Mouse (Mus musculus): ENCODE data around the gene Card10. TPM values are rescaled to one million over a fixed set of nuclear protein-coding genes. Genes with fewer than 3 reads are reported as not detected.

The Card10 gene
- polyA plus RNA-seq, 1 experiment: 6.4 TPM

DNA sequence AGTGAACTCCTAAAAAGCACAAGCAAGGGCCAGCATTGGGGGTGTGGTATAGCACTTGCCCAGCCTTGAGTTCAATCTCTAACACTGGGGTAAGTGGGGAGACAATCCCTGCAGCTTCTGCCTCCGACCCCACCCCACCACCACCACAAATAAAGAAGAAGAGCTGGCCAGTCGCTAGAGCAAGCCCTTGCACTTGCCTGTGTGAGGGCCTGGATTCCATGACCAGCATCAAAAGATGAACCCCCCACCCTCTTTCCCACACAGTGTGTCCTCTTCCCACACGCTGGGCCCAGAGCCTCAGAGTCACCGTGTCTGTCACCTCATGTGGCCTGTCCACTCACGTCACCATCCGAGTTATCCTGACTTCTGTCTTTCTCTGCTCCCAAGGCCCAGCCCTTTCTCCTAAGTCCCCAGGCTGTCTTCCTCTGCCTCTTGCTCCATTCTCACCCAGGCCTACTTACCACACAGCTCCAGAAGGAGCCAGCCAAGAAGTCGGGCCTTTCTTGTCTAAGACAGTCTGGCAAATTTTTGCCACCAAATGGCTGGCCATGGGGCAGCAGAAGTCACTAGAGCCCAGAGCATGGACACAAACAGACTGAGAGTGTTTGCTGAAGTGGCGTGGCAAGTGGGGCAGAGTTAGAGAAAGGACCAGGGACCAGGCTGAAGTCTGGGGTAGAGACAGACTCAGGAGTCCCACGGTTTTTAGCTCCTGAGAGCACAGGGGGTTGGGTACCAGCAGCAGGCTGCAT, 32.4 kb downstream of the Card10 start:
- Histone ChIP-seq H3K36me3 (ENCODE audit: control insufficient read depth, insufficient read depth, low read length) (peaks cover 12% of the 10 kb centered on the region), H3K4me1 (ENCODE audit: control insufficient read depth, insufficient read depth, insufficient read length) (peaks cover 6% of the 10 kb centered on the region; the same call in 1 of the 2 replicates), H3K27me3 (ENCODE audit: control insufficient read depth, insufficient read depth, low read length) (no peaks in the 10 kb centered on the region), H3K27ac (ENCODE audit: insufficient read depth, low read length) (no peak overlapping the region), H3K4me3 (ENCODE audit: extremely low read depth, insufficient read depth, insufficient read length) (no peak overlapping the region)
- DNase-seq (ENCODE audit: low read depth in 1 of 2, low spot score in 2 of 2): no peak
- WGBS: 53% methylated on average over 9 of the region's 9 CpGs
- no peak for TF ChIP-seq POLR2A (IDR thresholded peaks at IDR 0.05; ENCODE audit: low read depth, low read length)
- TF ChIP-seq CTCF (IDR thresholded peaks at IDR 0.05; ENCODE audit: extremely low read depth, insufficient read depth, insufficient read length, insufficient replicate concordance): no peak

GRCm38 (mm10) chr15:78769064-78769463, 33.8 kb downstream of the Card10 start:
- DNase-seq (ENCODE audit: low read depth in 1 of 2, low spot score in 2 of 2): no peak
- WGBS: 89% methylated on average over 4 of the region's 4 CpGs
- Histone ChIP-seq H3K27ac (ENCODE audit: insufficient read depth, low read length) (no peak overlapping the region), H3K4me1 (ENCODE audit: control insufficient read depth, insufficient read depth, insufficient read length) (peaks cover 6% of the 10 kb centered on the region; the same call in 1 of the 2 replicates), H3K36me3 (ENCODE audit: control insufficient read depth, insufficient read depth, low read length) (peaks cover 14% of the 10 kb centered on the region), H3K4me3 (ENCODE audit: extremely low read depth, insufficient read depth, insufficient read length) (no peak overlapping the region), H3K27me3 (ENCODE audit: control insufficient read depth, insufficient read depth, low read length) (no peaks in the 10 kb centered on the region)
- TF ChIP-seq CTCF (IDR thresholded peaks at IDR 0.05; ENCODE audit: extremely low read depth, insufficient read depth, insufficient read length, insufficient replicate concordance) (no peak), POLR2A (IDR thresholded peaks at IDR 0.05; ENCODE audit: low read depth, low read length) (no peak)

GRCm38 (mm10) chr15:78763704-78764103, 39.1 kb downstream of the Card10 start:
- H3K27ac ChIP-seq (ENCODE audit: insufficient read depth, low read length): no peak overlapping the region
- DNase-seq (ENCODE audit: low read depth in 1 of 2, low spot score in 2 of 2): no peak
- H3K27me3 ChIP-seq (ENCODE audit: control insufficient read depth, insufficient read depth, low read length): no peaks in the 10 kb centered on the region
- H3K4me1 ChIP-seq (ENCODE audit: control insufficient read depth, insufficient read depth, insufficient read length): no peaks in the 10 kb centered on the region
- no peak overlapping the region for H3K4me3 ChIP-seq (ENCODE audit: extremely low read depth, insufficient read depth, insufficient read length)
- WGBS: 93% methylated on average over 5 of the region's 5 CpGs
- TF ChIP-seq POLR2A (IDR thresholded peaks at IDR 0.05; ENCODE audit: low read depth, low read length) (no peak), CTCF (IDR thresholded peaks at IDR 0.05; ENCODE audit: extremely low read depth, insufficient read depth, insufficient read length, insufficient replicate concordance) (no peak)
- peaks cover 48% of the 10 kb centered on the region for H3K36me3 ChIP-seq (ENCODE audit: control insufficient read depth, insufficient read depth, low read length)

DNA sequence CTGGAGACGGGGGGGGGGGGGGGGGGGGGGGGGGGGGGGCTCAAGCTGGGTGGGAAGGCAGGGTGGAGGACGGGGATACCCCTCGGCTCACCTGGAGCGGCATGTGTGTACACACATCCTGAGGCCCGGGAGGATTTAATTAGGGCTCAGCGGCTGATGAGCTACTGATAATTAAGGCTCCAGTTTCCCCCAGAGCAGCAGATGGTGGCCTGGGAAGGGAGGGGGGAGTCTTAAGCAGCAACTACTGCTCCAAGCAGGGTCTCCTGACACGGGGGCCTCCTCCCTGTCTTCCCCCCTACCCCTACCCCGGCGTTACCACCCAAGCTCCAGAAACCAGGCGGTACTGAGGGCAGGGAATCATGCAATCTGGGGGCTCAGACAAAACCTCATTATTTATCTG, 39.6 kb downstream of the Card10 start:
- H3K4me3 ChIP-seq (ENCODE audit: extremely low read depth, insufficient read depth, insufficient read length): no peak overlapping the region
- H3K36me3 ChIP-seq (ENCODE audit: control insufficient read depth, insufficient read depth, low read length): peaks cover 48% of the 10 kb centered on the region
- H3K27ac ChIP-seq (ENCODE audit: insufficient read depth, low read length): no peak overlapping the region
- DNase-seq (ENCODE audit: low read depth in 1 of 2, low spot score in 2 of 2): no peak
- H3K4me1 ChIP-seq (ENCODE audit: control insufficient read depth, insufficient read depth, insufficient read length): no peaks in the 10 kb centered on the region
- WGBS: 89% methylated on average over 9 of the region's 10 CpGs
- TF ChIP-seq POLR2A (IDR thresholded peaks at IDR 0.05; ENCODE audit: low read depth, low read length) (no peak), CTCF (IDR thresholded peaks at IDR 0.05; ENCODE audit: extremely low read depth, insufficient read depth, insufficient read length, insufficient replicate concordance) (no peak)
- H3K27me3 ChIP-seq (ENCODE audit: control insufficient read depth, insufficient read depth, low read length): no peaks in the 10 kb centered on the region

- Histone ChIP-seq H3K4me1 (ENCODE audit: control insufficient read depth, insufficient read depth, insufficient read length) (no peaks in the 10 kb centered on the region), H3K36me3 (ENCODE audit: control insufficient read depth, insufficient read depth, low read length) (peaks cover 58% of the 10 kb centered on the region), H3K4me3 (ENCODE audit: extremely low read depth, insufficient read depth, insufficient read length) (no peak overlapping the region), H3K27me3 (ENCODE audit: control insufficient read depth, insufficient read depth, low read length) (no peaks in the 10 kb centered on the region), H3K27ac (ENCODE audit: insufficient read depth, low read length) (no peak overlapping the region)
- DNase-seq (ENCODE audit: low read depth in 1 of 2, low spot score in 2 of 2): no peak
- no peak for TF ChIP-seq CTCF (IDR thresholded peaks at IDR 0.05; ENCODE audit: extremely low read depth, insufficient read depth, insufficient read length, insufficient replicate concordance)
- no peak for TF ChIP-seq POLR2A (IDR thresholded peaks at IDR 0.05; ENCODE audit: low read depth, low read length)
- 90% methylated on average over 13 of the region's 13 CpGs for WGBS
Observed at GRCm38 (mm10) chr15:78761112-78761511, 41.7 kb downstream of the Card10 start.

GRCm38 (mm10) chr15:78758132-78758531, 44.7 kb downstream of the Card10 start:
- Histone ChIP-seq H3K27me3 (ENCODE audit: control insufficient read depth, insufficient read depth, low read length) (no peaks in the 10 kb centered on the region), H3K4me1 (ENCODE audit: control insufficient read depth, insufficient read depth, insufficient read length) (peaks cover 9% of the 10 kb centered on the region; the same call in 1 of the 2 replicates), H3K4me3 (ENCODE audit: extremely low read depth, insufficient read depth, insufficient read length) (no peak overlapping the region), H3K36me3 (ENCODE audit: control insufficient read depth, insufficient read depth, low read length) (peaks cover 47% of the 10 kb centered on the region), H3K27ac (ENCODE audit: insufficient read depth, low read length) (no peak overlapping the region)
- WGBS: 89% methylated on average over 6 of the region's 6 CpGs
- no peak for DNase-seq (ENCODE audit: low read depth in 1 of 2, low spot score in 2 of 2)
- TF ChIP-seq POLR2A (IDR thresholded peaks at IDR 0.05; ENCODE audit: low read depth, low read length) (no peak), CTCF (IDR thresholded peaks at IDR 0.05; ENCODE audit: extremely low read depth, insufficient read depth, insufficient read length, insufficient replicate concordance) (no peak)

Data from spleen, adult 2 months (tissue).